Mouse (Mus musculus) forebrain, embryonic 12.5 days (tissue): Measurements from ENCODE around the gene 1700029I15Rik. TPM values are rescaled to one million over a fixed set of nuclear protein-coding genes. Genes with fewer than 3 reads are reported as not detected.

Experiments
- ATAC-seq: fragments of 200-750 bp; cut with Nextera tagmentation; 2 replicates; pipeline ENCODE4 v1.8.0; 2017; ENCODE audit warnings: moderate TSS enrichment; ENCODE audit not compliant: low FRiP score
- H3K27ac ChIP-seq: fragments of 300-500 bp; sonication (generic); 2 replicates; pipeline ENCODE4 v1.5.1; 2016; ENCODE audit warnings: mild to moderate bottlenecking
- H3K27me3 ChIP-seq: fragments of 300-500 bp; sonication (generic); 2 replicates; pipeline ENCODE4 v1.6.1; 2016; ENCODE audit warnings: mild to moderate bottlenecking
- H3K36me3 ChIP-seq: fragments of 300-500 bp; sonication (generic); replicated peaks from 2 replicates; pipeline ENCODE4 v1.6.1; 2016; ENCODE audit warnings: mild to moderate bottlenecking
- H3K4me1 ChIP-seq: fragments of 300-500 bp; sonication (generic); 2 replicates; pipeline ENCODE4 v1.6.1; 2016
- H3K4me2 ChIP-seq: fragments of 300-500 bp; sonication (generic); 2 replicates; pipeline ENCODE4 v1.6.1; 2016; ENCODE audit warnings: mild to moderate bottlenecking, moderate library complexity
- H3K4me3 ChIP-seq: fragments of 300-500 bp; sonication (generic); replicated peaks from 2 replicates; pipeline ENCODE4 v1.5.1; 2016; ENCODE audit warnings: mild to moderate bottlenecking
- H3K9ac ChIP-seq: fragments of 300-500 bp; sonication (generic); 2 replicates; pipeline ENCODE4 v1.6.1; 2016; ENCODE audit warnings: mild to moderate bottlenecking
- H3K9me3 ChIP-seq: fragments of 300-500 bp; sonication (generic); 2 replicates; pipeline ENCODE4 v1.6.1; 2016
- WGBS: fragments of 180-500 bp; shearing (Covaris S2); methylation state at CpG from one replicate; pipeline ENCODE4 v1.1.7; 2016; 5-methylcytosine and 5-hydroxymethylcytosine counted together
- polyA plus RNA-seq: library from polyadenylated mRNA; unstranded; fragments of >200 nt; fragmentation: Nextera tagmentation; extraction: Ambion mirVana; gene quantifications from 2 replicates; pipeline ENCODE4 v1.2.1, GENCODE M21; 2016

The 1700029I15Rik gene
- polyA plus RNA-seq, 1 experiment from 2014 or later, result 5.6 TPM

- Histone ChIP-seq H3K27ac (no peak overlapping the region), H3K27me3 (peaks cover 2% of the 10 kb centered on the region; the same call in 1 of the 2 replicates), H3K36me3 (peaks cover 45% of the 10 kb centered on the region), H3K9me3 (no peaks in the 10 kb centered on the region), H3K4me2 (no peak overlapping the region), H3K4me3 (no peak overlapping the region), H3K9ac (no peak overlapping the region), H3K4me1 (0 out of 2 replicates have a peak, but pooled peaks cover under 1% of the 10 kb centered on the region)
- 89% methylated on average over 4 of the region's 4 CpGs for WGBS
- ATAC-seq, result no peak
Observed at GRCm38 (mm10) chr2:92364086-92364485, 18.3 kb upstream of the 1700029I15Rik start.

- Histone ChIP-seq H3K27ac (no peak overlapping the region), H3K4me2 (no peak overlapping the region), H3K27me3 (peaks cover 17% of the 10 kb centered on the region), H3K4me3 (no peak overlapping the region), H3K36me3 (peaks cover 30% of the 10 kb centered on the region), H3K9me3 (no peaks in the 10 kb centered on the region), H3K9ac (no peak overlapping the region), H3K4me1 (peaks cover 12% of the 10 kb centered on the region)
- ATAC-seq, result no peak
- 92% methylated on average over 10 of the region's 10 CpGs for WGBS
Observed at GRCm38 (mm10) chr2:92365568-92365967, 16.8 kb upstream of the 1700029I15Rik start.

GRCm38 (mm10) chr2:92367383-92368029 lies 14.8 kb upstream of the 1700029I15Rik start:
- Histone ChIP-seq H3K36me3 (peaks cover 21% of the 10 kb centered on the region), H3K9me3 (no peaks in the 10 kb centered on the region), H3K27ac (no peak overlapping the region), H3K4me1 (peaks cover 32% of the 10 kb centered on the region), H3K9ac (no peak overlapping the region), H3K4me2 (no peak overlapping the region), H3K27me3 (peaks cover 33% of the 10 kb centered on the region), H3K4me3 (no peak overlapping the region)
- WGBS, result 46% methylated on average over 20 of the region's 20 CpGs
- ATAC-seq, result no peak

GRCm38 (mm10) chr2:92370375-92370774 lies 12.0 kb upstream of the 1700029I15Rik start:
- no peak for ATAC-seq
- 8% methylated on average over 19 of the region's 19 CpGs for WGBS
- Histone ChIP-seq H3K4me1 (peaks cover 52% of the 10 kb centered on the region), H3K36me3 (0 out of 2 replicates have a peak, but pooled peaks cover 4% of the 10 kb centered on the region), H3K4me2 (peak overlapping the region; percentile 63), H3K9me3 (no peaks in the 10 kb centered on the region), H3K27me3 (peaks cover 33% of the 10 kb centered on the region), H3K27ac (no peak overlapping the region), H3K9ac (peak overlapping the region; percentile 30), H3K4me3 (peak overlapping the region; percentile 35)

- no peak for ATAC-seq
- H3K9me3 ChIP-seq, result no peaks in the 10 kb centered on the region
- peak overlapping the region; percentile 63 for H3K4me2 ChIP-seq
- WGBS, result 2% methylated on average over 45 of the region's 45 CpGs
- peaks cover 33% of the 10 kb centered on the region for H3K27me3 ChIP-seq
- H3K4me1 ChIP-seq, result peaks cover 59% of the 10 kb centered on the region
- H3K36me3 ChIP-seq, result no peaks in the 10 kb centered on the region
- H3K4me3 ChIP-seq, result peak overlapping the region; percentile 35
- peak overlapping the region; percentile 30 for H3K9ac ChIP-seq
- peak overlapping the region; percentile 77 for H3K27ac ChIP-seq
Observed at GRCm38 (mm10) chr2:92370821-92371805, 11.2 kb upstream of the 1700029I15Rik start.

- H3K27me3 ChIP-seq, result peaks cover 33% of the 10 kb centered on the region
- H3K9me3 ChIP-seq, result no peaks in the 10 kb centered on the region
- no peak overlapping the region for H3K4me3 ChIP-seq
- H3K36me3 ChIP-seq, result no peaks in the 10 kb centered on the region
- peaks cover 64% of the 10 kb centered on the region for H3K4me1 ChIP-seq
- no peak overlapping the region for H3K9ac ChIP-seq
- no peak for ATAC-seq
- 3% methylated on average over 10 of the region's 10 CpGs for WGBS
- peak overlapping the region; percentile 77 for H3K27ac ChIP-seq
- peak overlapping the region; percentile 63; the same call in 1 of the 2 replicates for H3K4me2 ChIP-seq
Observed at GRCm38 (mm10) chr2:92371971-92372690, 10.2 kb upstream of the 1700029I15Rik start.

- peaks cover 33% of the 10 kb centered on the region for H3K27me3 ChIP-seq
- WGBS, result 24% methylated on average over 9 of the region's 9 CpGs
- H3K4me1 ChIP-seq, result peaks cover 64% of the 10 kb centered on the region
- peak overlapping the region; percentile 77 for H3K27ac ChIP-seq
- H3K4me2 ChIP-seq, result 0 out of 2 replicates have a peak overlapping the region, but pooled peaks have one; percentile 19
- no peak for ATAC-seq
- H3K9me3 ChIP-seq, result no peaks in the 10 kb centered on the region
- H3K4me3 ChIP-seq, result no peak overlapping the region
- H3K36me3 ChIP-seq, result peaks cover 4% of the 10 kb centered on the region; the same call in 1 of the 2 replicates
- H3K9ac ChIP-seq, result no peak overlapping the region
Observed at GRCm38 (mm10) chr2:92372767-92373436, 9.4 kb upstream of the 1700029I15Rik start.

- 66% methylated on average over 11 of the region's 11 CpGs for WGBS
- H3K27me3 ChIP-seq, result peaks cover 33% of the 10 kb centered on the region
- H3K4me3 ChIP-seq, result no peak overlapping the region
- ATAC-seq, result no peak
- no peaks in the 10 kb centered on the region for H3K9me3 ChIP-seq
- H3K27ac ChIP-seq, result peak overlapping the region; percentile 77
- H3K4me2 ChIP-seq, result peak overlapping the region; percentile 94; the same call in 1 of the 2 replicates
- H3K36me3 ChIP-seq, result peaks cover 8% of the 10 kb centered on the region
- H3K9ac ChIP-seq, result no peak overlapping the region
- H3K4me1 ChIP-seq, result peaks cover 64% of the 10 kb centered on the region
Observed at GRCm38 (mm10) chr2:92373437-92373813, 8.9 kb upstream of the 1700029I15Rik start.

- ATAC-seq, result peak; percentile 6; the same call in 1 of the 2 replicates
- H3K4me1 ChIP-seq, result peaks cover 61% of the 10 kb centered on the region
Observed at GRCm38 (mm10) chr2:92374514-92374913, 7.8 kb upstream of the 1700029I15Rik start, which contains the start of the genes Pex16 and Large2. Gene Pex16, plus strand, starts transcription at chr2:92374676. Gene Large2, minus strand, starts transcription at chr2:92374869.

GRCm38 (mm10) chr2:92375099-92375623 lies 7.2 kb upstream of the 1700029I15Rik start:
- H3K27me3 ChIP-seq, result peaks cover 20% of the 10 kb centered on the region
- H3K9ac ChIP-seq, result peak overlapping the region; percentile 74
- peak overlapping the region; percentile 72 for H3K4me3 ChIP-seq
- peaks cover 56% of the 10 kb centered on the region for H3K4me1 ChIP-seq
- under 1% methylated on average over 29 of the region's 29 CpGs for WGBS
- peak overlapping the region; percentile 94 for H3K4me2 ChIP-seq
- ATAC-seq, result peak; percentile 91
- peak overlapping the region; percentile 90 for H3K27ac ChIP-seq
- H3K9me3 ChIP-seq, result no peaks in the 10 kb centered on the region
- peaks cover 26% of the 10 kb centered on the region for H3K36me3 ChIP-seq

More at GRCm38 (mm10) chr2:92374514-92374913, 7.8 kb upstream of the 1700029I15Rik start, which contains the start of the genes Pex16 and Large2:
- Histone ChIP-seq H3K27me3 (peaks cover 27% of the 10 kb centered on the region), H3K9ac (peak within 1 kb of the TSS; percentile 74), H3K4me3 (peak within 1 kb of the TSS; percentile 72), H3K36me3 (peaks cover 19% of the 10 kb centered on the region), H3K4me2 (peak within 1 kb of the TSS; percentile 94), H3K27ac (peak within 1 kb of the TSS; percentile 90), H3K9me3 (no peaks in the 10 kb centered on the region)
- 4% methylated on average over 16 of the region's 16 CpGs for WGBS

- Histone ChIP-seq H3K4me2 (peak overlapping the region; percentile 94), H3K4me1 (peaks cover 50% of the 10 kb centered on the region), H3K27ac (peak overlapping the region; percentile 90), H3K9ac (peak overlapping the region; percentile 74), H3K4me3 (peak overlapping the region; percentile 72), H3K36me3 (peaks cover 32% of the 10 kb centered on the region), H3K27me3 (peaks cover 14% of the 10 kb centered on the region), H3K9me3 (no peaks in the 10 kb centered on the region)
- ATAC-seq, result no peak
- 18% methylated on average over 10 of the region's 10 CpGs for WGBS
Observed at GRCm38 (mm10) chr2:92375788-92376187, 6.5 kb upstream of the 1700029I15Rik start.
